Mouse (Mus musculus): Measurements from ENCODE around the gene Hapln1. TPM values are rescaled to one million over a fixed set of nuclear protein-coding genes. Genes with fewer than 3 reads are reported as not detected.

Gene Hapln1
- 1.3 and 2.0 TPM in 2 replicates for polyA plus RNA-seq (2015; fragmentation: Nextera tagmentation; extraction: Ambion mirVana)

DNA sequence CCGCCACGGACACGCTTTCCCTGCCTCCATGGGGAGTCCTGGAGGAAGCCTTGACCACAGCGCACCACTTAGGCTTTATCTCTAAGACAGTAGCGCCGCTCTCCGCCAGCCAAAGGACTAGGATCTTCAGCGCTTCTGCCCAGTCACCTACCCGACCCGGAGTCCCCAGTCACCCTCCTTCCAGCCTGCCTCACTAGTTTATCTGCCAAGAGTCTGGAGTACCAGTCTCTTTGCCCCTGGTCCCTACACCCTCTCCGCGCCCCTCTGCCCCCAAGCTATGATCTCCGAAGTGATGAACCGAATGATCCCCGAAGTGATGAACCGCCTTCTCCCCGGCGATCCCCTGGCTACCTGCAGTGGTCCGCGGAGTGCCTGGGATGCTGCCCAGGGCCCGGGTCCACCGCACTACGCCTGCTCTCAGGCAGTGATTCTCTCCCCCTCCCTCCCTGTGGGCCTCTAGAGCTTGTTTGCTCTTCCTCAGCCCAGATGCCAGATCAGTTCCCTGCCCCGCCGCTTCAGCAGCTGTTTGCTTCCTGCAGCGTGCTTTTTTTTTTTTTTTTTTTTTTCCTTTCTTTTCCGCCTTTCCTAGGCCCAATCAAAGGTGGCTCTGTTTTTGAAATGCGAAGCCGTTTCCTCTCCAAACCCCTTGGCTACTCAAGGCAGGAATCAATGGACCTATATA lies at the start of gene Hapln1:
Gene Hapln1 (plus strand): TSS at position 592 of the 682 bp plus-strand sequence.
- H3K36me3 ChIP-seq (ENCODE audit: control insufficient read depth, insufficient read depth, low read length) = no peaks in the 10 kb centered on the region
- H3K4me3 ChIP-seq (ENCODE audit: low read length) = peak within 1 kb of the TSS; percentile 64
- no peak within 1 kb of the TSS for H3K27ac ChIP-seq (ENCODE audit: low read depth, low read length)
- no peaks in the 10 kb centered on the region for H3K9me3 ChIP-seq (ENCODE audit: control insufficient read depth, low read length)
- peak within 1 kb of the TSS; percentile 98 for H3K4me2 ChIP-seq (ENCODE audit: low read length)
- H3K4me1 ChIP-seq (ENCODE audit: control insufficient read depth, insufficient read depth, low read depth, low read length) = no peaks in the 10 kb centered on the region; the same call in 1 of the 2 replicates
- peak within 1 kb of the TSS; percentile 73 for H3K9ac ChIP-seq (ENCODE audit: low read depth, low read length)
- ATAC-seq = peak; percentile 93
- WGBS = under 1% methylated on average over 29 of the region's 29 CpGs
- no peaks in the 10 kb centered on the region for H3K27me3 ChIP-seq (replicated peaks; ENCODE audit: control insufficient read depth, insufficient read depth, low read length)

DNA sequence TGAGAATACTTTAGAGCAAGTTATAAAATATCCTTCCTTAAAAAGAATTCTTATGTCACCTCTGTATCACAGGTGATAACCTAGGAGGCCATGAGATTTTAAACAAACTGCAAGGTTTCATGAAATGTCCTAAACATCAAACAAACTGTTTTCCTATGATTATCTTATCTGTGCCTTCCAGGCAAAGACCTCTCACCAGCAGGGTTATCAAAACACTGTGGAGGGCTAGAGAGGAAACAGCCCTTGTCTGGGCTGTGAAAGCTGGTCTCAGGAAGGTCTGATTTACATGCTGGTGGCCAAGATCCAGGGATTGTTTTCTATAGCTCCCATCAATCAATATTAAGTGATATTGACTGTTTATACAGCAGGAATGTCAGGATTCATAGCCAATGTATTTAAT lies 46.4 kb upstream of the Hapln1 start:
- Histone ChIP-seq H3K4me1 (ENCODE audit: control insufficient read depth, insufficient read depth, low read depth, low read length) (no peaks in the 10 kb centered on the region), H3K9me3 (ENCODE audit: control insufficient read depth, low read length) (no peaks in the 10 kb centered on the region), H3K4me3 (ENCODE audit: low read length) (no peak overlapping the region), H3K27me3 (replicated peaks; ENCODE audit: control insufficient read depth, insufficient read depth, low read length) (no peaks in the 10 kb centered on the region), H3K9ac (ENCODE audit: low read depth, low read length) (no peak overlapping the region), H3K36me3 (ENCODE audit: control insufficient read depth, insufficient read depth, low read length) (no peaks in the 10 kb centered on the region), H3K4me2 (ENCODE audit: low read length) (no peak overlapping the region), H3K27ac (ENCODE audit: low read depth, low read length) (no peak overlapping the region)
- ATAC-seq = no peak

DNA sequence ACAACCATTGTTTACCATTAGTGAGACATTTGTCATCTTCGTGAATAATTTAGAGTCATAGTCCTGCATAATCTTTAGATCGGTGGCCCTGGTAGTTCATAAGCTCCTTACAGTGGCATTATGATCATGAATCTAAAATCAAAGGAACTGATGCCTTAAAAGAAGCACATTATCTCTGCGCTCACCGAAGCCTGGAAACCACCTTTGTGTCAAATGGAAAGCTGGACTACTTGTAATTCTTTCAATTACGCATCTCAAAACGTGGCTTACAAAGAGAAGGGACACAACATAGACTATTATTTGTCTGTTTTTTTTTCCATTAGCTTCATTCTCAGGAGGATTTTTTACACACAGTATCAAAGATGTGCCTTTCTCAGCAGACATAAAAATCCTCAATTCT lies 45.9 kb upstream of the Hapln1 start:
- ATAC-seq = no peak

DNA sequence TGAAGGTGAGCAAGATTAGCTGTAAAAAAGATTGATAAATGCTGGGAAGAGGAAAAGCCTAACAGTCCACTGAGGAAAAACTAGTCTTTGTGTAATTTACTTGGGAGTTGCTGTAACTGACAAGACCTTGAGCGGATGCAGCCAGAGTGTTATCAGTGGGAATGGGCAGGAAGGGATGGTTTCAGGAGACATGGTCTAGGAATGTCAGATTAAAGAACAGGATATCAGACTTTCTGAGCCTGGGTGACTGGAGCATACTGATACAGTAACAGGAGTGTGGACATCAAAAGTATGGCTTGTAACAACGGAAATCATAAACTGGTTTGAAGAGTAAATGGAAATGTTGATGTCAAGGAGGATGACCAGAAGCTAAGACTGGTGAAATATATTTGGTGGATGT lies 43.0 kb upstream of the Hapln1 start:
- Histone ChIP-seq H3K9me3 (ENCODE audit: control insufficient read depth, low read length) (no peaks in the 10 kb centered on the region), H3K36me3 (ENCODE audit: control insufficient read depth, insufficient read depth, low read length) (no peaks in the 10 kb centered on the region), H3K27ac (ENCODE audit: low read depth, low read length) (no peak overlapping the region), H3K4me3 (ENCODE audit: low read length) (no peak overlapping the region), H3K9ac (ENCODE audit: low read depth, low read length) (no peak overlapping the region), H3K4me1 (ENCODE audit: control insufficient read depth, insufficient read depth, low read depth, low read length) (no peaks in the 10 kb centered on the region), H3K27me3 (replicated peaks; ENCODE audit: control insufficient read depth, insufficient read depth, low read length) (no peaks in the 10 kb centered on the region), H3K4me2 (ENCODE audit: low read length) (no peak overlapping the region)
- WGBS = 81% methylated on average over 2 of the region's 2 CpGs
- no peak for ATAC-seq

More for the DNA sequence above, 45.9 kb upstream of the Hapln1 start:
- H3K4me3 ChIP-seq (ENCODE audit: low read length) = no peak overlapping the region
- no peaks in the 10 kb centered on the region for H3K36me3 ChIP-seq (ENCODE audit: control insufficient read depth, insufficient read depth, low read length)
- no peaks in the 10 kb centered on the region for H3K9me3 ChIP-seq (ENCODE audit: control insufficient read depth, low read length)
- no peaks in the 10 kb centered on the region for H3K27me3 ChIP-seq (replicated peaks; ENCODE audit: control insufficient read depth, insufficient read depth, low read length)
- no peak overlapping the region for H3K9ac ChIP-seq (ENCODE audit: low read depth, low read length)
- H3K27ac ChIP-seq (ENCODE audit: low read depth, low read length) = no peak overlapping the region
- 78% methylated on average over 6 of the region's 6 CpGs for WGBS
- H3K4me1 ChIP-seq (ENCODE audit: control insufficient read depth, insufficient read depth, low read depth, low read length) = no peaks in the 10 kb centered on the region
- H3K4me2 ChIP-seq (ENCODE audit: low read length) = no peak overlapping the region

DNA sequence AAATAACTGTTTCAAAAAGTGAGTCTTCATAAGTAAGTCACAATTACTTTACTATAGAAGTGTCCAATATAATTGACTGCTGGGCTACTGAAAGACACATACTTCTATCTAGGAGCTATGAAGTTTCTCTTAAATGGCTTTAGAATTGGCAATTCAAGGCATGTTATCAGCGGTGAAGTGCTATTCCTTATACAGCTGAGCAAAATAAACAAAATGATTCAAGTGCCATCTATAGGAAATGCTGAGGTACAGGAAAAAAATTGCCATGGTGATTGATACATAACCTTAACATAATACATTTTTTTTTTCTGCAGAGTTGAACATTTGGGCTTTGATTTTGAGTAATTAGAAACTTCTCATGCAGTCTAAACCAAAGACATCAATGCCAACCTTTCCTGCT lies 40.2 kb upstream of the Hapln1 start:
- no peaks in the 10 kb centered on the region for H3K36me3 ChIP-seq (ENCODE audit: control insufficient read depth, insufficient read depth, low read length)
- 50% methylated on average over 1 of the region's 1 CpGs for WGBS
- no peaks in the 10 kb centered on the region for H3K27me3 ChIP-seq (replicated peaks; ENCODE audit: control insufficient read depth, insufficient read depth, low read length)
- H3K4me2 ChIP-seq (ENCODE audit: low read length) = no peak overlapping the region
- no peaks in the 10 kb centered on the region for H3K9me3 ChIP-seq (ENCODE audit: control insufficient read depth, low read length)
- ATAC-seq = no peak
- H3K4me1 ChIP-seq (ENCODE audit: control insufficient read depth, insufficient read depth, low read depth, low read length) = no peaks in the 10 kb centered on the region
- no peak overlapping the region for H3K9ac ChIP-seq (ENCODE audit: low read depth, low read length)
- H3K27ac ChIP-seq (ENCODE audit: low read depth, low read length) = no peak overlapping the region
- no peak overlapping the region for H3K4me3 ChIP-seq (ENCODE audit: low read length)

DNA sequence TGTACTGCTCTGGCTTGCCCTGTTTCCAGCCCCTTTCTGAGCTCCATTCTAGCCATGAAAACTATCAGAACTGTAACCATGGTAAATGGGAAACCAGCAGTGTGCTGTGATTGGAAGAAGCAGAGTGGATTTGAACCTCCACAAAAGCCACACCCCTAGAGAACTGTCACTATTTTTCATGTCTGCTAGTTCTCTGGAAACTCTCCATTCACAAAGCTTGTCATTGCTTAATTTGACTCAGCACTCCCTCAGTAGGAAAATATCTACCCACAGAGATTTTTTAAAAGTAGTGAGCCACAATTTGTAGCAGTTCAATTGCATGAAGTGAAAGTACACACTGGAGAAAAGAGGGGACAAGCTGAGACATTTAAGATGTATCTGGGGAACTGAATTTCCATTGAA lies 18.1 kb upstream of the Hapln1 start:
- Histone ChIP-seq H3K4me2 (ENCODE audit: low read length) (no peak overlapping the region), H3K9ac (ENCODE audit: low read depth, low read length) (no peak overlapping the region)
- ATAC-seq = no peak

DNA sequence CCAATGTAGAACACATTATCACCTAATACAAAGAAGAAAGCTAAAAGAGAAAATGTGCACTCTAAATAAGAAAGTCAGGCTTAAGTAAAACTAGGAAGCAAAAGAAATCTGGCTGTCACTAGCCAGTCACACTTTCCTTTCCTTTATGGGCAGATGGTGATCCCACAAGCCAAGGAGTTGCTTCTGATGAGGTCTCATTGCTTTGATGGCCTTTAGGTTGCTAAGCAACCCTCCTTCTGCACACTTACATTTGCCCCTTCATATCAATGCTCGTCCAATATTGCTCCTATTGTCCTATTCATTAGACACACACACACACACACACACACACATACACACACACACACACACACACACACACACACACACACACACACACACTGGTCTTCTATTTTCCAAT lies 10.9 kb upstream of the Hapln1 start:
- Histone ChIP-seq H3K36me3 (ENCODE audit: control insufficient read depth, insufficient read depth, low read length) (no peaks in the 10 kb centered on the region), H3K4me1 (ENCODE audit: control insufficient read depth, insufficient read depth, low read depth, low read length) (no peaks in the 10 kb centered on the region), H3K9me3 (ENCODE audit: control insufficient read depth, low read length) (no peaks in the 10 kb centered on the region), H3K4me3 (ENCODE audit: low read length) (no peak overlapping the region), H3K9ac (ENCODE audit: low read depth, low read length) (no peak overlapping the region), H3K27me3 (replicated peaks; ENCODE audit: control insufficient read depth, insufficient read depth, low read length) (no peaks in the 10 kb centered on the region), H3K4me2 (ENCODE audit: low read length) (no peak overlapping the region), H3K27ac (ENCODE audit: low read depth, low read length) (no peak overlapping the region)
- ATAC-seq = peak; percentile 45; the same call in 1 of the 2 replicates
- 15% methylated on average over 1 of the region's 1 CpGs for WGBS

More for the DNA sequence above, 18.1 kb upstream of the Hapln1 start:
- H3K27me3 ChIP-seq (replicated peaks; ENCODE audit: control insufficient read depth, insufficient read depth, low read length) = no peaks in the 10 kb centered on the region
- H3K9me3 ChIP-seq (ENCODE audit: control insufficient read depth, low read length) = no peaks in the 10 kb centered on the region
- H3K36me3 ChIP-seq (ENCODE audit: control insufficient read depth, insufficient read depth, low read length) = no peaks in the 10 kb centered on the region
- H3K4me1 ChIP-seq (ENCODE audit: control insufficient read depth, insufficient read depth, low read depth, low read length) = no peaks in the 10 kb centered on the region
- H3K27ac ChIP-seq (ENCODE audit: low read depth, low read length) = no peak overlapping the region
- H3K4me3 ChIP-seq (ENCODE audit: low read length) = no peak overlapping the region

DNA sequence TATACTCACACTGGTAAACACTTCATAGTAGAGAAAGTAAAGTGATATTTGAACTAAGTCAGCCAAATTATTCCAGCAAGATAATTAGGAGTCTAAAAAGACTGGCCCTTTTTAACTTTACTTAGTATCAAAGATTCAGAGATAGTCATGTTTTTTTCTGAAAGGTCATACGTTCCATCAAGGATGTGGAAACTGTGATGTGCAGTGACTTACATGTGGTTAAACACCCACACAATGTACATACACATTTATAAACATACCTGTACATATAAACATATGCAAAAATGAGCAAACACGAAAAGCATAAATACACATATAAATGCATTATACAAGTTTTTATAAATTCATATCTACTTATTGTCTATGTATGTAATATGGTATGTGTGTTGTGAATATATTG lies 9.2 kb upstream of the Hapln1 start:
- no peaks in the 10 kb centered on the region for H3K9me3 ChIP-seq (ENCODE audit: control insufficient read depth, low read length)
- ATAC-seq = no peak
- H3K4me1 ChIP-seq (ENCODE audit: control insufficient read depth, insufficient read depth, low read depth, low read length) = no peaks in the 10 kb centered on the region
- no peaks in the 10 kb centered on the region for H3K36me3 ChIP-seq (ENCODE audit: control insufficient read depth, insufficient read depth, low read length)
- H3K4me2 ChIP-seq (ENCODE audit: low read length) = no peak overlapping the region
- 91% methylated on average over 2 of the region's 2 CpGs for WGBS
- no peak overlapping the region for H3K9ac ChIP-seq (ENCODE audit: low read depth, low read length)
- no peak overlapping the region for H3K4me3 ChIP-seq (ENCODE audit: low read length)
- H3K27ac ChIP-seq (ENCODE audit: low read depth, low read length) = no peak overlapping the region
- no peaks in the 10 kb centered on the region for H3K27me3 ChIP-seq (replicated peaks; ENCODE audit: control insufficient read depth, insufficient read depth, low read length)

DNA sequence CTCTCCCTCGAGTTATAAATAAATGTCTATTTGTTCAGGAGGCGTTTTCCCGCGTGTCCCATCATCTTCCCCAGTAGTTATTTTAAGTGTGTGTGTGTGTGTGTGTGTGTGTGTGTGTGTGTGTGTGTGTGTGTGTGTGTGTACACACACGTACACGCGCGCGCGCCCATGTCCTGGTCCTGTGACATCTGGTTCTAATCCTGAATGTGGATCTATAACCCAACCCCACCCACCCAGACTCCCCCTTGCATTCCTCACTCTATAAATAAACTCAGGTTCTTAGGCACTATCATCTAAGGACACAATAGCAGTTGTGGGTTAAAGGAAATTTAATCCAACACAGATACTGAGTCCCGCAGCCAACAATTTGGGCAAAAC lies 280 bp downstream of the Hapln1 start:
- ATAC-seq = no peak
- no peaks in the 10 kb centered on the region; the same call in 1 of the 2 replicates for H3K4me1 ChIP-seq (ENCODE audit: control insufficient read depth, insufficient read depth, low read depth, low read length)
- H3K27me3 ChIP-seq (replicated peaks; ENCODE audit: control insufficient read depth, insufficient read depth, low read length) = no peaks in the 10 kb centered on the region
- H3K27ac ChIP-seq (ENCODE audit: low read depth, low read length) = no peak overlapping the region
- WGBS = 54% methylated on average over 11 of the region's 11 CpGs
- H3K9ac ChIP-seq (ENCODE audit: low read depth, low read length) = peak overlapping the region; percentile 73
- H3K36me3 ChIP-seq (ENCODE audit: control insufficient read depth, insufficient read depth, low read length) = no peaks in the 10 kb centered on the region
- H3K9me3 ChIP-seq (ENCODE audit: control insufficient read depth, low read length) = no peaks in the 10 kb centered on the region
- peak overlapping the region; percentile 98 for H3K4me2 ChIP-seq (ENCODE audit: low read length)
- peak overlapping the region; percentile 64 for H3K4me3 ChIP-seq (ENCODE audit: low read length)
